Mouse (Mus musculus) lung, postnatal 0 days (tissue): ENCODE results near the gene Gabrr2.

Experiments used
- CTCF ChIP-seq: IDR thresholded peaks from 2 replicates; pipeline ENCODE4 v1.5.1; 2016; ENCODE audit warnings: antibody characterized with exemption, mild to moderate bottlenecking
- EP300 ChIP-seq: IDR thresholded peaks from 2 replicates; pipeline ENCODE4 v1.6.1; 2016; ENCODE audit warnings: antibody characterized with exemption, mild to moderate bottlenecking, control low read depth

GRCm38 (mm10) chr4:33074406-33074805 lies 11.6 kb downstream of the Gabrr2 start:
- TF ChIP-seq CTCF (no peak), EP300 (no peak)
